Mouse (Mus musculus): ENCODE measurements at regions not wholly inside any gene's neighbourhood (a gene's known extent, or its start where the extent isn't known, plus 50 kb on each side); places are given as distances from the start of the nearest gene placed in this dataset.

DNA sequence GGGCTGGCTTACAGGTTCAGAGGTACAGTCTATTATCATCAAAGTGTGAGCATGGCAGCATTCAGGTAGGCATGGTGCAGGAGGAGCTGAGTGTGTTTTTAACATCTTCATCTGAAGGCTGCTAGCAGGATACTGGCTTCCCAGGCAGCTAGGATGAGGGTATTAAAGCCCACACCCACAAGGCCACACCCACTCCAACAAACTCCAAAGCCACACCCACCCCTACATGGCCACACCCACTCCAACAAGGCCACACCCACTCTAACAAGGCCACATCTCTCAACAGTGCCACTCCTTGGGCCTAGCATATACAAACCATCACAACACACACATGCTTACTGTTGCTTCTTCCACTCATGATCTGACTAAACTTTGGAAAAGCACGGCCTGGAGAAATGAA lies 172.5 kb downstream of the Msrb3 start:
- TF ChIP-seq CTCF (IDR thresholded peaks at IDR 0.05; ENCODE audit: low read depth, low read length) (no peak), POLR2A (IDR thresholded peaks at IDR 0.05; ENCODE audit: borderline replicate concordance, low read depth, low read length) (no peak)
